Mouse (Mus musculus): Measurements from ENCODE around the gene Gm20671. TPM values are rescaled to one million over a fixed set of nuclear protein-coding genes. Genes with fewer than 3 reads are reported as not detected.
"Not testable (repeated sequence)": the region's sequence is repeated elsewhere in the genome, so short reads cannot be mapped to it uniquely, and the experiment has no call there.

The Gm20671 gene
- total RNA-seq, 4 experiments from 2014 or later: not detected

DNA sequence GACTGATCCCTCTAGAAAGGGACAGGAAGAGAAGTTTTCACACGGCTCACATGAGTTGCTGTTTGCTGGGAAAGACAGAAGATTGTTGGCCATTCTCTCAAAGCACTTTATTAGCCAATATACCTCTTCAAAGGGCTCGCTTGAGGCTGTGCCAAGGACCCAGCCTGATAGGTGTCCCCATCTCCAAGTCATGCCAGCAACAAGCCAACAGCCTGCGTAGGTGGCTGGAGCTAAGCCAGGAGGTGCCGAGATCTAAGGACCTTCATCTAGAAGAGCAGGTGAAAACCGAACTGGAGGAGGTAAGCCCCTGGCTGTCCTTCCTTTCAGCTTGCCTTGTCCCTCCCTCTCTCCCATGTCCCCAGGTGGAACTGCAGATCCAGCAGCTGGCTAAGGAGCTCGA, 91.1 kb downstream of the Gm20671 start:
- no peak for DNase-seq (ENCODE audit: low spot score in 2 of 2)

DNA sequence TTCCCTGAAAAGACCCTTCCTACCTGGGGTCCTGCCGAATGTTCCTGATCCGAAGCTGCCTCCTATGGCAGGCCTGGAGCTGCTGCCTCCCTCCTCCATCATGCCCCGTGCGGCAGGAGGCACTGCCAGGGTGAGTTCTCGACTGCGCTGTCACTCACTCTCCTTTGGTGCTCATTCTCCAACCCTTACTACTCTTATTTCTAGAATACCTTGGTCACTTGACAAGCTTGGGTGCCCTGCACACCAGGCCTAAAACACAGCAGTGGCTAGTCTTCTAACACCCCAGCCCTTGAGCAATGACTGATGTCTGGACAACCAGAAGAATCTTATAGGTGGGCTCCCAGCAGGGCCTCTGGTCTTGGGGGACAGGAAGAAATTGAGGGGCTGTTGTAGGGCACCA, 93.0 kb downstream of the Gm20671 start:
- not testable (repeated sequence) for DNase-seq (ENCODE audit: low spot score in 2 of 2)

DNA sequence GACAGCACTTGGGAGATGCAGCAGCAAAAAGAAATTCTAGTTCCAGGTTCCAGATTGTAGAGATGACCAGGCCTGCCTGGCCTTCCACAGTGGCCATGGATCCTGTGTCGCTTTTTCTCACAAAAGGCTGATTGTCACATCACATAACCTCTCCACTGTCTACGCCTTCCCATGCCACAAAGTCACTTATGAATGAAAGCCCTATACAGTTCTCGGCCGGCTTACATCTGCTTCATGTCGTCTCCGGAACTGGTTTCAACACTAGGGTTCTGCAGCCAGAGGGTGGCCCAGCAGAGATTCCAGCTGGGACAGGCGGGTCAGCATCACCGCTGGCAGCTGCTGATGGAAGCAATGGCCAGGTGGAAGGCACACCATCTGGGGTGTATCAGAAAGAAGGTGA, 98.1 kb downstream of the Gm20671 start:
- DNase-seq (ENCODE audit: low spot score in 2 of 2): no peak

DNA sequence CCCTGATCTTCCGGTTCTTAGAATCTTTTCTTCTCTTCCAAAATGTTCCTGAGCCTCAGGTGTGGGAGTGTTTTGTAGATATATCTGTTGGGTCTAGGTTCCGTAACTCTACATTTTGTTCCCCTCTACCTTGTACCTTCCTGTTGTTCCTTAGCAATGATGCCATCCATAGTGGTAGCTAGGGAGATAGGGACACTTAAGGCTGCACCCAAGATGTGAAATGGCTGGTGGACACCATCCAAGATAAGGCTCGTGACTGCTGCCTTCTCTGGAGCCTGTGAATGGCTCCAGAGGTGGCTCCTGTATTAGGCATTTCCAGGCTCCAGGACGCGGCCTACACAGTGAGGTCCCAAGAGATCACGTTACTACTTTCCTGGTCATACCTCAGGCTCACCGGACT, 98.6 kb downstream of the Gm20671 start:
- DNase-seq (ENCODE audit: low spot score in 2 of 2): no peak

DNA sequence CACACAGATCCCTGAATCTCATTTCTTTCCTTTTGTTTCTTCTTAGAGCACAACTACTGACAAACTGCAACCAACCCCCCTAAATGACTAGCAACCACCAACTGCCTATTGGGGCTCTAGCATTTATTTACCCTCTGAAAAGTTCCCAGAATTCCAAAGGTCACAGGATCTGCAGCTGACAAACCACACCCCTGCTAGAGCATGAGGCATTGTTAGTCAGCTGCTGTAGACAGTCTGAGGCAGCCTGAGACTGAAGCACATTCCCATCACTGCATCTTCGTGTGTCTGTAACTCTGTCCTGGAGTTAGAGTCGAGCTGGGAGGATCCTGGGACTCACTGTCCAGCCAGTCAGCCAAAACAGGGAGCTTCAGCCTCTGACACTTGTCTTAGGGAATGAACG, 101.5 kb downstream of the Gm20671 start:
- not testable (repeated sequence) for DNase-seq (ENCODE audit: low spot score in 2 of 2)

DNA sequence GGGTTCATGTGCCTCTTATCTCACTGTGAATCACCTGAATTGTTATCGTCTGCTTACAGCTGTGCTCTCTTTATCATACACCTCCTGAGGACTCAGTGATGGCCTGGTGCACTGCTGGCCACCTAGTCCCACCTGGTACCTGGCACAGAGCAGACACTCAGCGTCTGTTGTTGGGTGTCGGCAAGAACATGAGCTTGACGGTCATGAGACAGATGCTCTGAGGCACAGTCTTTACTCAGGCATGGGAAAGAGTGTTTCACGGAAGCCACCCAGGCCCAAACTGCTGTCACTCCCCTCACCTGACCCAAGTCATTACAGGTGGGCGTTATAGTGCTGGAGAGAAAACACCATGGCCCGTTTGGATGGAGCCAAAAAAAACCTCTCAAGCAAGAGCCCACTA, 102.9 kb downstream of the Gm20671 start:
- no peak for DNase-seq (ENCODE audit: low spot score in 2 of 2)

DNA sequence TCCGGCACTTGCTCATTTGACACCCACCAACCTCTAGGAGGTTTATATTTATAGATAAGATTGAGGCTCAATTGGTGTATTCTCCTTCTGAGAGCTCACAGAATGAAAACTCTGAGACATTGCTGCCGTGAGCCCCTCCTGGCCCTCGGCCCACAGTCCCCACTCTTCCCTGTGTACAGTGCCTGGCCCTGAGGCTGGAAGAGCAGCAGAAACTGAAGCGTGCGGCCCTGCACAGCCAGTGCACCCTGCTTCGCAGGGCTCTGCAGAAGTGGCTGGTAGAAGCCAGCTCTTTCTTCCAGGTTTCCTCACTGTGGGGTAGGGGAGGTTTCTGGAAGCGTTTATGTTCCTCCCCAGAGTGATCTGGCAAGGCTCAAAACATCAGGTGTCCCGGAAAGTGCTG, 104.2 kb downstream of the Gm20671 start:
- not testable (repeated sequence) for DNase-seq (ENCODE audit: low spot score in 2 of 2)

DNA sequence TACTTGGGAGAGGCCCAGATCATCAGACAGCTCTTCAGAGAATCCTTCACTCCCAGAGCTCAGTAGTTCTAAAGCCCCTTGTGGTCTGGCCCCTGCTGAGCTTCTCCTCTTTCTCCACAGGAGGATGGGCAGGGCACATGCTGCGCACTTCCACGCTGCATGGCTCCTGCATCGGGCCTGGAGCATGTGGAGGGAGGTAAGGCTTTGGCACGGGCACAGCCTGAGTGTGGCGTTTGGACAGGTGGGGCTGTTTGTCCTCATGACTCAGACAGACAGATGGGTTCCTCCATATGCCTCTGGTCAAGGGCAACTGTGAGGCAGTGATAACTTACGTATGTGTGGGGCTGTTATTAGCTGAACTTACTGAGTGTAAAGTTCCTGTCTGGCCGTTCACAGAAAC, 104.6 kb downstream of the Gm20671 start:
- no peak for DNase-seq (ENCODE audit: low spot score in 2 of 2)

DNA sequence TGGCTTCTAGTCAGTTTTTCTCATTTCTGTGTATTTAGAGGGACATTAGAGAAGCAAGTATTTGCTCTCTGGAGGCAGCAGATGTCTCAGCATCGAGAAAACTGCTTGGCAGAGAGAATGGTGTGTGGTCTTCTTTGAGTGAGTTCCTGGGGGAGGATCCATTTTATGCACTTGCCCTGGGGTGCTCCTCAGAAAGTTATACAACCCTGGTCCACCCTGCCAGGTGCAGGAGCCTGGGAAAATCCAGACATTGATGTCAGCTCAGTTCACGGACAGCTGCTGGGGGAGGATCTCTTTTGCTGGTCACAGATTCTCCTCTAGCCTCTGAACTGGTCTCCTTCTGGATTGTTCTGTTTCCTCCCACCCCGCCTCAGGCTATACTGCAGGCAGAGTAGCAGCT, 105.6 kb downstream of the Gm20671 start:
- DNase-seq (ENCODE audit: low spot score in 2 of 2): no peak

DNA sequence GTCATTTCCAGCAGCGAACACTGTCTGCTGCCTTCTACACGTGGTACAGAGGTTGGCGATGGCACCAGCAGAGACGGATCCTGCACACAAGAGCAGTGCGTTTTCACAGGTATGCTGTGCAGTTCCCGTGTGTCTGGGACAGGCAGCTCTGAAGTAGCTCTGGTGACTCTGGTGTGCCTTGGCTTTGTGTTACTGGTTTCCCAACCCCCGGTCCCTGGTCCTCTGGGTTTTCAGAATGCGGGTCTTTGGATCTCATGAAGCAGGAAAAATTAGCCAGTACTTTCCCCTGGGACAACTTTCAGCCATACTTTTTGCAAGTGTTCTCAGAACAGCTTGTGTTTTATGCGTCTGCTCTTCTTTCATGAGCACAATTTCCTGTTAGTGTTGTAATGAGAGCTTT, 106.5 kb downstream of the Gm20671 start:
- DNase-seq (ENCODE audit: low spot score in 2 of 2): no peak

DNA sequence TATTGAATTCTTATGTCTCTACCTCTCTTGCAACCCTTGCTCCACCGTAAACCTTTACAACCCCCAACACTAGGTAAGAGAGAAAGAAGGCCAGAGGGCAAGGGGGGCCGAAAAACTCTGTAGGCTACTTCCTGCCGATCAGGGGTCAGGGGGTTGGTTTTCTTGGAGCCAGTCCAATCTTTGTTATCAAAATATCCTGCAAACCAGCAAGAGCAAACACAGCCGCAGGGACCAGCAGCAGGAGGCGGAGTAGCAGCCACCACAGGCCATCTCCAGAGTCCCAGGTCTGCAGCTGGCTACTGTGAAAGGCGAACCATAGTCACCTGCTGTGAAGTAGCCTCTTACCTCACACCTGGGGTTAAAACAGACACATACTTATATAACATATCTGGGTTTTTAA, 108.0 kb downstream of the Gm20671 start:
- DNase-seq (ENCODE audit: low spot score in 2 of 2): no peak

DNA sequence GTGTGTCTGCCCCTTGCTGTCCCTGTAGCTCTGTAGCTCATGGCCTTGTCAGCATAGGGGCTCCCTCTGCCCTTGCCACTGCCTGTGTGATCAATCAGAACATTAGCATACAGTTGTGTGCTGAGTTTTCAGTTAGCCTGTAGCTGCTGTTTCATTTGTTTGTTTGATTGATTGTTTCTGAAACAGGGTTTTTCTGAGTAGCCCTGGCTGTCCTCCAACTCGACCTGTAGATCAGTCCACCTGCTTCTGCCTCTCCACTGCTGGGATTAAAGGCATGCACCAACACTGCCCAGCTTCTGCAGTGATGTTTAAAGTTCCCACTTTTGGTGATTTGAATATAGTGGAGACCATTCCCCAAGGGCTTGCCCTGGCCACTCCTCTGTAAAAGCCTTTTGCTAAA, 109.2 kb downstream of the Gm20671 start:
- no peak for DNase-seq (ENCODE audit: low spot score in 2 of 2)

DNA sequence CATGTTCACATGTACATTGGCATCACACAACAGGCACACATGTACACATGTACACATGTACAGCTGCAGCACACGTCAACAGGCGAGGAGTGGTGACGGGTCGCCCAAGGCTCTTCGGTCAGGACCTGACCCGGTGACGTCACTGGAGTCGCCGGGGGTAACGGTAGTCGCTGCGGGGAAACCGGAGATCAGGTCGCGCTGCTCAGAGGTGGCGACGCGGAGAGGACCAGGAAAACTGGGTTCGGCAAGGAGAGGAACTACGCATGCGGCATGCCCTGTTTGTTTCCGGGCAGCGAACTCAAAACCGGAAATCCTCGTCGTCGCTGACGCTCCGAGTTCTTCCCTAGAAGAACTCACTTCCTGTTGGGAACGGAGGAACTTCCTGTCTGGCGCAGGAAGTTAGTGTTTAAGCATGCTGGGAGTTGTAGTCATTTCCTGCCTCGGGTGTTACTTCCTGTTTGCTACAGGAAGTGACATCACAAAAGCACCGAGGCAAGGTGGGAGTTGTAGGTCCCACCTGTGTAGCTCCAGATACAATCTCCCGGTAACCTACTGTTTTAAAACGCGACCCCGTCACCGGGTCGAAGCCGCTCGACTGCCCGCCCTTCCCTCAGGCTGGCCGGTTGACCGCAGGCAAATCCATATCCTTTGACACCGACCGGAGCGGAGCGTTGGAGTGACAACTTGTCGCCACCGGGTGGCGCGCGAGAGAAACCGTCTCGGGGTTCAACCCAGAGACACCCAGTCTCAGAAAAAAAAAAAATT, 113.0 kb downstream of the Gm20671 start:
- peak; percentile 87 to 95 for DNase-seq (ENCODE audit: low spot score in 2 of 2)

DNA sequence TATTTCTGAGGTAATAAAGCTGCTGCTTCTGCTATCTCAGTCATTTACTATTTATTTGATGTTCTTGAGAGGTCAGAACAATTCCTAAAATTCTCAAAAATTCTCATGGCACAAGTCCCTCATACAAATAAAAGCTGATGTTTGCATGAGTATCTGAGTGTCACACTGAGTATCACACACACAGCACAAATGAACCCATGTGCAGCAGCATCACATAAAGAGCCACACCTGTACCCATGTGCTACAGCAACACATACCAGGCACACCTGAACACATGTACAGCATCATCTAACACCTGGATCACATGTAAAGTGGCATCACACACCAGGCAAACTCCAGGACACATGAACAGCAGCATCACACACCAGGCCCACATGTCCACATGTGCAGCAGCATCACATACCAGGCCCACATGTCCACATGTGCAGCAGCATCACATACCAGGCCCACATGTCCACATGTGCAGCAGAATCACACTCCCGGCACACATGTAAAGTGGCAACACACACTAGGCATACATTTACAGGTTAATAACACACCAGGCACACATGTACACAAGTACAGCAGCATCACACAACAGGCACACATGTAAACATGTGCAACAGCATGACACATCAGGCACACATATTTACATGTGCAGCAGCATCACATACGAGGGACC, 113.7 kb downstream of the Gm20671 start:
- DNase-seq (ENCODE audit: low spot score in 2 of 2): no peak

DNA sequence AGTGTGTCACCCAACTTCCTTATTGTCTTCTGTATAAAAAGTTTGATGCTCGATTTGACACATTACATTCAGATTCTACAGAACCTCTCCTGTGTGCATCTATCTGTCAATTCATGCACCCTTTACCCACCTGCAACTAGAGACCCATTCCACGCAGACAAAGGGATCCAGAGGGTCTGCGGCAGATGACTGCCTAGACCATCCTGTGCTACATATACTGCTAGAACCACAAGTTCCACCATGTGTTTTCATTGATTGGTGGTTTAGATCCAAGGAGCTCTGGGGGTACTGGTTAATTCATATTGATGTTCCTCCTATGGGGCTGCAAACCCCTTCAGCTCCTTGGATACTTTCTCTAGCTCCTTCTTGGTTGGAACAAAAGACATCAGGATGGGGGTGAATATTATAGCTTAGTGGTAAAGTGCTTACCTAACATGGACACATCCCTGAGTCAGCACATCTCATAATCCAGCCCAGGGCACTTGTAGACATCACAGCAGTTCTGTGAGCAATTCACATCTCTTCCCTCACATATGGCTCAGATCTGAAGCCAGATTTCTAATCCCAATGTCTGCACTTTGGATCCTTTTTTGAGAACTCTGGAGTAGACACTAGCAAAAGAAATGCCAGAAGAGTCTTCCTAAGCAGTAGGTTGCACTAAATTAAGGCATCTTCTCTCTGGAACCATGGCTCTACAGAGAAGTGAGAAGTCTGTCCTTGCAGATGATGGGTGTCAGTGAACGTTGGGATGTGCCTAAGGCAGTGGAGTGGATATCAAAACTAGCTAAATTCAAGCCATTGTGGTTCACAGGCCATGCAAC, 114.5 kb downstream of the Gm20671 start:
- DNase-seq (ENCODE audit: low spot score in 2 of 2): no peak

DNA sequence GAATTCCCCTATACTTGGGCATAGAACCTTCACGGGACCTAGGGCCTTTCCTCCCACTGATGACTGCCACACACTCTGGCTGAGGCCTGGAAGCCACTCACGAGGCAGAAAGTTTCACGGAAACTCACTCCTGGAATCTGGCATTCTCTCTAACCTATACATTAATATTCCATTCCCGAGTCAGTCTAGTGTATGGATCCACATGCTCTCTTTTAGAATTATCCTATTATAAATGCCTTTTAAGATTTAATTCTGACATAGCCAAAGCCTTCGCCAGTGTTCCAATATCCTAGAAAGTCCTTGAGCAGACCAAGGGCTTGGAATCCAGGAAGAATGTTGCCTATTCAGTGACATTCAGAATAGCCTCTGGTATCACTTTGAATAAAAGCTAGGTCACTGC, 115.4 kb downstream of the Gm20671 start:
- no peak for DNase-seq (ENCODE audit: low spot score in 2 of 2)

DNA sequence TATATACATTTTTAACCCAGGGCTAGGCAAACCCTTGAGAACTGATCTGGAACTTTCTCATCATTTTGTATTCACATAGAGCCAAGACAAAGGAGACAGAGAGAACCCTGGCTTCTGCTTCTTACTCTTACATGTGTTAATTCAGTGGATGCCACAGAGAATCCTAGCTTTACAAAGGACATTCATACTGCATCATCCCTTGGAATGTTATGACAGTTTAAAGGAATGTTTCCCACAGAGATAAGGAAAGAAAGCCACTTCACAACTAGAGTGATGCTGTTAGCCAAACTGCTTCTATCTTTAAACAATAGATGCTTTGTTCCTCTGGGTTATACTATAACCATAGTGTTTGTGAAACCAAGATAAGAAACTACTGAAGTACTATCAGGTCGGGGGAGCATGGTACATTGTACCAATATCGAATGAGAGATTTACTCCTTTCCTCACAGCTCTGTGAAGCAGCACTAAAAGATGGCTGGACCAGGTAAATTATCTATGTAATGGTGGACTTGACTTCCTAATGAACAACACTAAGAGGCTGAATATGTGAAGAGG, 120.6 kb downstream of the Gm20671 start:
- no peak for DNase-seq (ENCODE audit: low spot score in 2 of 2)

DNA sequence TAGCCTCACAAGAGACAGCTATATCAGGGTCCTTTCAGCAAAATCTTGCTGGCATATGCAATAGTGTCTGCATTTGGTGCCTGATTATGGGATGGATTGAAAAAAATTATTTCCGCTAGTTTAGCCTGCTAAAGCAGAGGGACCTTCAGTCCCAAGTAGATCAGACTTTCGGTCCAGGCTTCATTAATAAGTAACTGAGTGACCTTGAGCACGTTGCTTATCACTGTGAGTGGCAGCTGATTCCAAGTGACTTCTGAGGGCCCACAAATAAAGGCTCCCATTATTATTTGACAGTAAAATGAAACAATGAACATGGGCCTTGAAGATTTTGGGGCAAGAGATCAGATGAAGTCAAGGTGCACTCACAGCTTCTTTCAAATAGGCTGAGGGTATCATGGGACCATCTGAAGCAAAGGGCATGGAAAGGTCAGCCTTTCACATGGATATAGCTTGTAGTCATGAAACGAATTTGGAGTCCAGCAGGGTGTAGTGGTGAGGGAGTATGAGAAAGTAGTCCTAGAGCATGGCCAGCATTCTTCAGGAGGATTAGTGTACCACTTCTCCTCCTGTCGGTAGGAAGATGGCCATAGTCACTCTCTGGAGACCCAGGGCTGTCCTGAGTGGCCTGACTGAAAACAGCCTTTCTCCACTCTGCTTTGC, 129.6 kb downstream of the Gm20671 start:
- no peak for DNase-seq (ENCODE audit: low spot score in 2 of 2)

DNA sequence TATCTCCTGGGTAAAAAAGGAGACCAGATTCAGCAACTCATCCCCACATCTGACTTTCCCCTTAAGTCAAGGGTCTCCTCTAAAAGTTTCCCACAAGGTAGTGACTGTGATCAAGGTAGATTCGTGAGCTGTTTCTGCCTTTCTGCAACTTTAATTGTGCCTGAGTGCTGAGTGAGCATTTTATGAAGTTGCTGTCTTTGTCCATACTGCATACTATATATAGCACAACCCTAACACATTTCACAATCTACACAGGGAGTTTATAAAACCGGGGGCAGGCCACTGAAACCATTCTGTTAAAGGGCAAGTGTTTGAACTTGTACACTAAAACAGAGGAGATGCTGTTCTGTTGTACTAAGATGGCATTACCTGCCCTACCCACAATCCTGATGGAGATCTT, 133.5 kb downstream of the Gm20671 start:
- DNase-seq (ENCODE audit: low spot score in 2 of 2): no peak
